Mouse (Mus musculus) ES-Bruce4 (cell line): ENCODE measurements around the gene Pbld1.

ENCODE experiments used
- CTCF ChIP-seq: IDR thresholded peaks from one replicate; pipeline ENCODE4 v1.8.1; 2011; ENCODE audit warnings: low read depth, low read length
- EP300 ChIP-seq: IDR thresholded peaks from 2 replicates; pipeline ENCODE4 v1.6.1; 2011; ENCODE audit warnings: low read depth, low read length; ENCODE audit not compliant: insufficient read depth
- POLR2A ChIP-seq: IDR thresholded peaks from one replicate; pipeline ENCODE4 v1.8.1; 2011; ENCODE audit warnings: low read length; ENCODE audit not compliant: insufficient read depth

- TF ChIP-seq POLR2A = no peak
- TF ChIP-seq CTCF = no peak
- TF ChIP-seq EP300 = no peak
Measured at GRCm38 (mm10) chr10:63011556-63011955, 48.4 kb upstream of the Pbld1 start.
